Mouse (Mus musculus): ENCODE measurements at regions not wholly inside any gene's neighbourhood (a gene's known extent, or its start where the extent isn't known, plus 50 kb on each side); places are given as distances from the start of the nearest gene placed in this dataset.

DNA sequence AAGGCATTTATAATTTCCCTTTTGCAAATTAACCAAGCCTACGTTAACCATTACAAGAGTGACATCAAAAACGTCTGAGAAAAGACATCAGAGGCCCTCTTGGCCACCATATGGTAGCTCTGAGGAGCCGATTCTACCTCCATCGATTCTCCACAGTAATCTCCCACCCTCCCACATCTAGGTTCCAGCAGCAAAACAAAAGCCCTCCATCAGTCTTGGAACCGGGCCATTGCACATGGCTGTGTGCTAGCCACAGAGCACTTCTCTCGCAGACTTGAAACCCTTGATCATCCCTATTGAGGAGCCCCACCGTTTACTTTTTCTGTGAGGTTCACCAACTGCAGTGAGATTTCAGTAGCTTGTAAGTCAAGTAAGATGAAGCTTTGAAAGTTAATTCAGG lies 310.5 kb upstream of the Adamts9 start:
- Histone ChIP-seq H3K79me2 (ENCODE audit: control insufficient read depth, insufficient read depth, low read length, poor library complexity) (no peaks in the 10 kb centered on the region), H3K4me3 (ENCODE audit: control insufficient read depth in 1 of 2, insufficient read depth in 1 of 2, low read depth in 2 of 2, low read length in 2 of 2) (no peak overlapping the region), H3K27me3 (ENCODE audit: control insufficient read depth in 1 of 2, insufficient read depth in 2 of 2, low read length in 2 of 2) (no peaks in the 10 kb centered on the region), H3K9me3 (replicated peaks; ENCODE audit: insufficient read depth, low read length) (no peaks in the 10 kb centered on the region), H3K4me1 (ENCODE audit: control insufficient read depth in 1 of 2, insufficient read depth in 2 of 2, low read length in 2 of 2) (no peaks in the 10 kb centered on the region), H3K9ac (ENCODE audit: control insufficient read depth, low read depth, low read length, poor library complexity, severe bottlenecking) (no peak overlapping the region), H3K36me3 (ENCODE audit: control insufficient read depth in 1 of 2, insufficient read depth in 2 of 2, low read length in 2 of 2) (no peaks in the 10 kb centered on the region), H3K27ac (ENCODE audit: control insufficient read depth, low read depth, low read length) (no peak overlapping the region)
- no peak for DNase-seq (ENCODE audit: low read depth, low spot score)
- no peak for TF ChIP-seq UBTF (IDR thresholded peaks at IDR 0.05; ENCODE audit: borderline replicate concordance, insufficient read depth, low read depth, low read length)

DNA sequence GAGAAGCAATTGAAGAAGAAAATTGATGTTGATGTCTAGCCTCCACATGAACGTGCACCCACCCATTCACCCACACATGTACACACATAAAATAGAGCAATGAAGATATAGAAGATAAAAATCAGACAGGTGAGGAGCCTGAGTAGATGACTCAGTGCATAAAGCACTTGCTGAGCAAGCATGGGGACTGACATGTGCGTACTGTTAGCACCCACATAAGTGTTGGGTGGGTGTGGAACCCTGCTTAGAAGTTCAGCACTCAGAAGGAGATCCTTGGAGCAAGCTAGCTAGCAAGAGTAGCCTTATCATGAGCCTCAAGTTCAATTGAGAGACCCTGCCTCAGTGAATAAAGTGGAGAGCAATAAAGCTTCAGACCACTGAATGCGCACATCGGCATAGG lies 305.7 kb upstream of the Adamts9 start:
- TF ChIP-seq RCOR1 (IDR thresholded peaks at IDR 0.05; ENCODE audit: low read depth, low read length): no peak
- no peak for TF ChIP-seq SIN3A (IDR thresholded peaks at IDR 0.05; ENCODE audit: low read length)
- TF ChIP-seq KAT2A (conservative IDR thresholded peaks at IDR 0.05; ENCODE audit: low read depth, low read length): no peak
- no peak for TF ChIP-seq E2F4 (IDR thresholded peaks at IDR 0.05; ENCODE audit: borderline replicate concordance, low read depth, low read length)
- no peak for TF ChIP-seq CTCF (IDR thresholded peaks at IDR 0.05 in 2 of 3, conservative IDR thresholded peaks at IDR 0.05 in 1 of 3; ENCODE audit: control insufficient read depth in 1 of 3, insufficient read depth in 1 of 3, low read depth in 2 of 3, low read length in 3 of 3, poor library complexity in 1 of 3, severe bottlenecking in 1 of 3)
- no peak for TF ChIP-seq UBTF (IDR thresholded peaks at IDR 0.05; ENCODE audit: borderline replicate concordance, insufficient read depth, low read depth, low read length)
- no peak overlapping the region for H3K9ac ChIP-seq (ENCODE audit: control insufficient read depth, low read depth, low read length, poor library complexity, severe bottlenecking)
- no peak for DNase-seq (ENCODE audit: low read depth, low spot score)
- no peak overlapping the region for H3K27ac ChIP-seq (ENCODE audit: control insufficient read depth, low read depth, low read length)
- H3K4me3 ChIP-seq (ENCODE audit: control insufficient read depth in 1 of 2, insufficient read depth in 1 of 2, low read depth in 2 of 2, low read length in 2 of 2): no peak overlapping the region
- H3K27me3 ChIP-seq (ENCODE audit: control insufficient read depth in 1 of 2, insufficient read depth in 2 of 2, low read length in 2 of 2): no peaks in the 10 kb centered on the region
- no peaks in the 10 kb centered on the region for H3K36me3 ChIP-seq (ENCODE audit: control insufficient read depth in 1 of 2, insufficient read depth in 2 of 2, low read length in 2 of 2)
- no peaks in the 10 kb centered on the region for H3K4me1 ChIP-seq (ENCODE audit: control insufficient read depth in 1 of 2, insufficient read depth in 2 of 2, low read length in 2 of 2)
- H3K9me3 ChIP-seq (replicated peaks; ENCODE audit: insufficient read depth, low read length): no peaks in the 10 kb centered on the region
- no peaks in the 10 kb centered on the region for H3K79me2 ChIP-seq (ENCODE audit: control insufficient read depth, insufficient read depth, low read length, poor library complexity)

DNA sequence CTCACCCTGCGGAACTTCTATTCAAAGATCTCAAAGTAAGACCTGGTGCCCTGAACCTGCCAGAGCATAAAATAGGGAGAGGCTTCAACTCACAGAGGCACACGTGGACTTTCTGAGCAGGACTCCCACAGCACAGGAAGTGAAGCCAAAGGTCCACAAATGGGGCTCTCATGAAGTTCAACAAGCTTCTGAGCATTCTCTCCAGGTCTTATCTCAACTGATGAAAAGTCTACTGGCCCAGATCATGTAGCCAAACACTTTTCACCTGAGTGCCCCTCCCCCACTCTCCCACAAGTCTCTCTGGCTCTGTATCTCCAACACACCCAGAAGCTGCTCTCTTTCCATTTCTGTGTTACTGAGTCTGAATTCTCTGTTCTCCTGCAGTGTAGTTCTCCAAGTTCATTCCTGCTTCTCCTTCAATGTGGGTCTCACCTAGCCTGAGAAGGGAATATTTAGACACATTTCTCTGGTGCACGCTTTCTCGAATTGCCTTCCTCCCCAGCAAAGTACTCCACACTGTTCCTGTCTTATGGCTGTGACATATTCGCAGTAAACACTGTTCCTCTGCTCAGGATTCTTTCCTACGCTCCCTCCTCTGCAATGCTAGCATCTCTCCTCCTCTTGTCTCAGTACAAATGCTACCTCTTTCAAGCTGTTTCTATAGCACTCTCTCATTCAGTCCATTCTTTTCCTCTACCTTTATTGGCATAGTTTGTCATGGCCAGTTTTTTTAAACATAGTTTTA lies 303.4 kb upstream of the Adamts9 start:
- no peak overlapping the region for H3K4me3 ChIP-seq (ENCODE audit: control insufficient read depth in 1 of 2, insufficient read depth in 1 of 2, low read depth in 2 of 2, low read length in 2 of 2)
- H3K79me2 ChIP-seq (ENCODE audit: control insufficient read depth, insufficient read depth, low read length, poor library complexity): no peaks in the 10 kb centered on the region
- H3K27ac ChIP-seq (ENCODE audit: control insufficient read depth, low read depth, low read length): no peak overlapping the region
- H3K9me3 ChIP-seq (replicated peaks; ENCODE audit: insufficient read depth, low read length): no peaks in the 10 kb centered on the region
- TF ChIP-seq GATA1 (IDR thresholded peaks at IDR 0.05; ENCODE audit: low read depth, low read length) (no peak), CTCF (IDR thresholded peaks at IDR 0.05 in 2 of 3, conservative IDR thresholded peaks at IDR 0.05 in 1 of 3; ENCODE audit: control insufficient read depth in 1 of 3, insufficient read depth in 1 of 3, low read depth in 2 of 3, low read length in 3 of 3, poor library complexity in 1 of 3, severe bottlenecking in 1 of 3) (no peak), UBTF (IDR thresholded peaks at IDR 0.05; ENCODE audit: borderline replicate concordance, insufficient read depth, low read depth, low read length) (no peak), TCF12 (IDR thresholded peaks at IDR 0.05; ENCODE audit: low read depth, low read length) (no peak), MAFK (IDR thresholded peaks at IDR 0.05; ENCODE audit: borderline replicate concordance, low read depth, low read length) (no peak), ZKSCAN1 (IDR thresholded peaks at IDR 0.05; ENCODE audit: low read depth, low read length) (no peak), TBP (IDR thresholded peaks at IDR 0.05; ENCODE audit: low read depth, low read length) (no peak), MYB (IDR thresholded peaks at IDR 0.05; ENCODE audit: low read depth, low read length) (no peak), ETS1 (IDR thresholded peaks at IDR 0.05; ENCODE audit: low read depth, low read length) (no peak), MXI1 (IDR thresholded peaks at IDR 0.05; ENCODE audit: low read depth, low read length) (no peak), SMC3 (IDR thresholded peaks at IDR 0.05; ENCODE audit: low read depth, low read length) (no peak), POLR2AphosphoS5 (IDR thresholded peaks at IDR 0.05; ENCODE audit: borderline replicate concordance, low read depth, low read length) (no peak), ZNF384 (IDR thresholded peaks at IDR 0.05; ENCODE audit: low read depth, low read length) (no peak), HCFC1 (IDR thresholded peaks at IDR 0.05; ENCODE audit: low read depth, low read length) (no peak), ZC3H11A (IDR thresholded peaks at IDR 0.05; ENCODE audit: low read depth, low read length) (no peak), RCOR1 (IDR thresholded peaks at IDR 0.05; ENCODE audit: low read depth, low read length) (no peak), NELFE (IDR thresholded peaks at IDR 0.05; ENCODE audit: low read depth, low read length) (no peak), GABPA (IDR thresholded peaks at IDR 0.05; ENCODE audit: low read depth, low read length) (no peak), MAZ (IDR thresholded peaks at IDR 0.05; ENCODE audit: low read depth, low read length) (no peak), JUND (IDR thresholded peaks at IDR 0.05; ENCODE audit: low read depth, low read length) (no peak)
- H3K27me3 ChIP-seq (ENCODE audit: control insufficient read depth in 1 of 2, insufficient read depth in 2 of 2, low read length in 2 of 2): no peaks in the 10 kb centered on the region
- no peak for DNase-seq (ENCODE audit: low read depth, low spot score)
- H3K9ac ChIP-seq (ENCODE audit: control insufficient read depth, low read depth, low read length, poor library complexity, severe bottlenecking): no peak overlapping the region
- no peaks in the 10 kb centered on the region for H3K4me1 ChIP-seq (ENCODE audit: control insufficient read depth in 1 of 2, insufficient read depth in 2 of 2, low read length in 2 of 2)
- no peaks in the 10 kb centered on the region for H3K36me3 ChIP-seq (ENCODE audit: control insufficient read depth in 1 of 2, insufficient read depth in 2 of 2, low read length in 2 of 2)
